16 mouse cellular contexts compared by ENCODE assay signal in the genomic region with DNA sequence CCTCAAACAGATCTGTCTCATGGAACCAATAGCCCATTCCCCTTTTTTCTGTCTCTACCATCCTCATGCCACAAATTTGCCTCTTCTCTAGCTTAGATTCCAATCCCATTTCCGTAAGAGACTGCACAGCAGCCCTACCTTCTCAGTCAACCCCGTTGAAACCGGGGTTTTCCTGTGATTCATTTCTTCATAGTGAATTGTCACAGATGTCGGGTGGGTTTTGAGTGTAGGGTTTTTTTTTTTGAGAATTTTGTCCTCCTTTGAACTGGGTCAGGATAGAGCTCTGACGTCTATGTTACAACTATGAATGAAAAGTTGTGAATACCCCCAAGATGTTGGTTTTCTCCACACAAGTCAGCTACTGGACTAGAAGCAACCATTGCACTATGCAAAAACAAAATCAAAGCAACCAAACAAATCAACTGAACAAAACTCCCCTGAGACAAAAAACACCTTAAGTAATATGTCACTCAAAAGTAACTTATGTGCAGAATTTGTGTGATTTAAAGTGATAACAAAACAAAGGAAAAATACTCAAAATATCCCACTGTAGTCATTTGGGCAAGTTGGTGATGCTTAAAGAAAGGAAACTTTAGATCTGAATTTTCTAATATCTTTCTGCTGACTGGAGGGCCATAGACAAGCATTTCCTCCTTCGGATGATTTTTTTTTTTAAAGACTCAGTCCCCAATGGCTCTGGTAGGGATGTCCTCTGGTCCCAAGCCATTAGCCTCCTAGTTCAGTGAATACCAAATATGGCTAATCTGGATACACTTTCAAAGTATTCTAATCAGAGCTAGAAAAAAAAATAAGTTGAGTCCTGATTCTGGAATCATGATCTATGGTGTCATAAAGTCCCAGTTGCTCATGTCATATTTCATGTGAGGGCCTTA.
"Had no signal": no experiment of that assay in that cellular context is flagged by ENCODE, and none has a peak within 500 bp of the region (broad histone marks: within the 10 kb centered on the region; RNA-seq: fewer than 3 reads in every experiment).

No protein-coding gene starts in this region.

- H3K4me2 ChIP-seq: neural tube, embryonic 13.5 days; neural tube, embryonic 15.5 days; stomach, embryonic 15.5 days had no signal

- DNase-seq: retina, postnatal 1 day; right cerebral cortex, adult 18-20 months; right cerebral cortex, postnatal 14 days; right cerebral cortex, postnatal 25 days; right cerebral cortex, postnatal 4 days; spleen, adult 18-20 months; thymus, adult 18-20 months; thymus, adult 2 months; thymus, postnatal 14 days; thymus, postnatal 25 days; thymus, postnatal 36 days; thymus, postnatal 4 days had no signal

- H3K9ac ChIP-seq: neural tube, embryonic 13.5 days; neural tube, embryonic 15.5 days; stomach, embryonic 15.5 days had no signal

- H3K4me1 ChIP-seq: neural tube, embryonic 13.5 days; neural tube, embryonic 15.5 days; stomach, embryonic 15.5 days had no signal

- H3K9me3 ChIP-seq: neural tube, embryonic 13.5 days; neural tube, embryonic 15.5 days; stomach, embryonic 15.5 days had no signal

- H3K36me3 ChIP-seq: neural tube, embryonic 13.5 days; neural tube, embryonic 15.5 days; stomach, embryonic 15.5 days had no signal

- H3K4me3 ChIP-seq: neural tube, embryonic 13.5 days; neural tube, embryonic 15.5 days; stomach, embryonic 15.5 days had no signal

- H3K27ac ChIP-seq: neural tube, embryonic 13.5 days; neural tube, embryonic 15.5 days; stomach, embryonic 15.5 days; stomach, postnatal 0 days had no signal

- H3K27me3 ChIP-seq: neural tube, embryonic 13.5 days; neural tube, embryonic 15.5 days; stomach, embryonic 15.5 days had no signal
